ENCODE assay signal across 2 mouse cellular contexts in genomic region chr11:70075581-70075980, GRCm38 (mm10).
TF ChIP-seq lines count a peak whose summit lies in the region.

No protein-coding gene starts in this region.

TF ChIP-seq in C2C12, 6 proteins besides CTCF, POLR2A, EP300 and RAD21 (continued from another document):
- TF ChIP-seq MYOD1 (IDR thresholded peaks at IDR 0.05; ENCODE audit: control insufficient read depth, insufficient read length, low read depth) (peak; percentile 85), CEBPB (IDR thresholded peaks at IDR 0.05; ENCODE audit: low read depth) (no peak), MAX (IDR thresholded peaks at IDR 0.05) (peak; percentile 14), USF1 (IDR thresholded peaks at IDR 0.05; ENCODE audit: low read depth) (no peak), FOSL1 (IDR thresholded peaks at IDR 0.05; ENCODE audit: insufficient read depth, low read length, poor library complexity, severe bottlenecking) (peak; percentile 98)

TF ChIP-seq in MEL, 35 proteins besides CTCF, POLR2A, EP300 and RAD21 (continued from another document):
- no peak for TF ChIP-seq CHD2 (IDR thresholded peaks at IDR 0.05; ENCODE audit: low read length)
- TF ChIP-seq JUND (IDR thresholded peaks at IDR 0.05; ENCODE audit: low read depth, low read length): peak; percentile 62; the same call in 1 of the 2 replicates
- no peak for TF ChIP-seq E2F4 (IDR thresholded peaks at IDR 0.05; ENCODE audit: borderline replicate concordance, low read depth, low read length)
- no peak for TF ChIP-seq ZKSCAN1 (IDR thresholded peaks at IDR 0.05; ENCODE audit: low read depth, low read length)
- no peak for TF ChIP-seq MAZ (IDR thresholded peaks at IDR 0.05; ENCODE audit: low read depth, low read length)
- peak; percentile 48; the same call in 1 of the 2 replicates for TF ChIP-seq MXI1 (IDR thresholded peaks at IDR 0.05; ENCODE audit: low read depth, low read length)
- TF ChIP-seq TBP (IDR thresholded peaks at IDR 0.05; ENCODE audit: low read depth, low read length): 0 out of 2 replicates have a peak, but pooled peaks have one; percentile 47
- TF ChIP-seq MAX (IDR thresholded peaks at IDR 0.05; ENCODE audit: low read length): 0 out of 2 replicates have a peak, but pooled peaks have one; percentile 41
- TF ChIP-seq KAT2A (conservative IDR thresholded peaks at IDR 0.05; ENCODE audit: low read depth, low read length): no peak
- peak; percentile 96 for TF ChIP-seq GABPA (IDR thresholded peaks at IDR 0.05; ENCODE audit: low read depth, low read length)
- TF ChIP-seq ZC3H11A (IDR thresholded peaks at IDR 0.05; ENCODE audit: low read depth, low read length): no peak
- TF ChIP-seq ZMIZ1 (IDR thresholded peaks at IDR 0.05; ENCODE audit: low read depth, low read length): no peak
- TF ChIP-seq POLR2AphosphoS2 (IDR thresholded peaks at IDR 0.05; ENCODE audit: low read length): no peak
- TF ChIP-seq MYC (IDR thresholded peaks at IDR 0.05; ENCODE audit: low read depth, low read length): 0 out of 2 replicates have a peak, but pooled peaks have one; percentile 46
- TF ChIP-seq ETS1 (IDR thresholded peaks at IDR 0.05; ENCODE audit: low read depth, low read length): peak; percentile 95
- peak; percentile 27; the same call in 1 of the 2 replicates for TF ChIP-seq NELFE (IDR thresholded peaks at IDR 0.05; ENCODE audit: low read depth, low read length)
- TF ChIP-seq CHD1 (IDR thresholded peaks at IDR 0.05; ENCODE audit: low read depth, low read length): no peak
- peak; percentile 38; the same call in 1 of the 2 replicates for TF ChIP-seq RCOR1 (IDR thresholded peaks at IDR 0.05; ENCODE audit: low read depth, low read length)
- no peak for TF ChIP-seq MYB (IDR thresholded peaks at IDR 0.05; ENCODE audit: low read depth, low read length)
- no peak for TF ChIP-seq MEF2A (IDR thresholded peaks at IDR 0.05; ENCODE audit: extremely low read depth, insufficient replicate concordance, low read depth, low read length, poor library complexity, severe bottlenecking)
- no peak for TF ChIP-seq USF1 (IDR thresholded peaks at IDR 0.05; ENCODE audit: low read depth, low read length)
- 0 out of 2 replicates have a peak, but pooled peaks have one; percentile 20 for TF ChIP-seq HCFC1 (IDR thresholded peaks at IDR 0.05; ENCODE audit: low read depth, low read length)
- no peak for TF ChIP-seq GATA1 (IDR thresholded peaks at IDR 0.05; ENCODE audit: low read depth, low read length)
- no peak for TF ChIP-seq BHLHE40 (IDR thresholded peaks at IDR 0.05; ENCODE audit: borderline replicate concordance, low read depth, low read length)
- peak; percentile 99 for TF ChIP-seq MAFK (IDR thresholded peaks at IDR 0.05; ENCODE audit: borderline replicate concordance, low read depth, low read length)
- TF ChIP-seq USF2 (IDR thresholded peaks at IDR 0.05; ENCODE audit: borderline replicate concordance in 1 of 2, insufficient read depth in 1 of 2, low read depth in 1 of 2, low read length in 2 of 2): no peak
- TF ChIP-seq TAL1 (IDR thresholded peaks at IDR 0.05; ENCODE audit: low read length): no peak
- no peak for TF ChIP-seq ELF1 (IDR thresholded peaks at IDR 0.05; ENCODE audit: low read depth, low read length)
- TF ChIP-seq SIN3A (IDR thresholded peaks at IDR 0.05; ENCODE audit: low read length): peak; percentile 81
- no peak for TF ChIP-seq POLR2AphosphoS5 (IDR thresholded peaks at IDR 0.05; ENCODE audit: borderline replicate concordance, low read depth, low read length)
- TF ChIP-seq UBTF (IDR thresholded peaks at IDR 0.05; ENCODE audit: borderline replicate concordance, insufficient read depth, low read depth, low read length): no peak
- TF ChIP-seq SMC3 (IDR thresholded peaks at IDR 0.05; ENCODE audit: low read depth, low read length): no peak
- no peak for TF ChIP-seq ZNF384 (IDR thresholded peaks at IDR 0.05; ENCODE audit: low read depth, low read length)
